Mouse (Mus musculus) neural tube, embryonic 12.5 days (tissue): ENCODE results near the gene Tox2. TPM values are rescaled to one million over a fixed set of nuclear protein-coding genes. Genes with fewer than 3 reads are reported as not detected.

Experiments used
- ATAC-seq: fragments of 200-750 bp; cut with Nextera tagmentation; 2 replicates; pipeline ENCODE4 v1.8.0; 2017; ENCODE audit warnings: low read depth, mild to moderate bottlenecking, moderate TSS enrichment, moderate library complexity; ENCODE audit not compliant: low FRiP score
- H3K27ac ChIP-seq: fragments of 300-500 bp; sonication (generic); 2 replicates; pipeline ENCODE4 v1.5.1; 2016
- H3K27me3 ChIP-seq: fragments of 300-500 bp; sonication (generic); replicated peaks from 2 replicates; pipeline ENCODE4 v1.6.1; 2016; ENCODE audit warnings: mild to moderate bottlenecking
- H3K36me3 ChIP-seq: fragments of 300-500 bp; sonication (generic); 2 replicates; pipeline ENCODE4 v1.6.1; 2016; ENCODE audit warnings: mild to moderate bottlenecking
- H3K4me1 ChIP-seq: fragments of 300-500 bp; sonication (generic); 2 replicates; pipeline ENCODE4 v1.6.1; 2016
- H3K4me2 ChIP-seq: fragments of 300-500 bp; sonication (generic); replicated peaks from 2 replicates; pipeline ENCODE4 v1.6.1; 2016; ENCODE audit warnings: mild to moderate bottlenecking
- H3K4me3 ChIP-seq: fragments of 300-500 bp; sonication (generic); 2 replicates; pipeline ENCODE4 v1.5.1; 2016
- H3K9ac ChIP-seq: fragments of 300-500 bp; sonication (generic); 2 replicates; pipeline ENCODE4 v1.6.1; 2016; ENCODE audit warnings: mild to moderate bottlenecking
- H3K9me3 ChIP-seq: fragments of 300-500 bp; sonication (generic); 2 replicates; pipeline ENCODE4 v1.6.1; 2016; ENCODE audit warnings: mild to moderate bottlenecking
- WGBS: fragments of 180-500 bp; shearing (Covaris S2); methylation state at CpG from one replicate; pipeline ENCODE4 v1.1.7; 2016; 5-methylcytosine and 5-hydroxymethylcytosine counted together
- polyA plus RNA-seq: library from polyadenylated mRNA; unstranded; fragments of >200 nt; fragmentation: Nextera tagmentation; extraction: Ambion mirVana; gene quantifications from 2 replicates; pipeline ENCODE4 v1.2.1, GENCODE M21; 2016

The Tox2 gene
- polyA plus RNA-seq, 1 experiment from 2014 or later: 18.8 TPM

DNA sequence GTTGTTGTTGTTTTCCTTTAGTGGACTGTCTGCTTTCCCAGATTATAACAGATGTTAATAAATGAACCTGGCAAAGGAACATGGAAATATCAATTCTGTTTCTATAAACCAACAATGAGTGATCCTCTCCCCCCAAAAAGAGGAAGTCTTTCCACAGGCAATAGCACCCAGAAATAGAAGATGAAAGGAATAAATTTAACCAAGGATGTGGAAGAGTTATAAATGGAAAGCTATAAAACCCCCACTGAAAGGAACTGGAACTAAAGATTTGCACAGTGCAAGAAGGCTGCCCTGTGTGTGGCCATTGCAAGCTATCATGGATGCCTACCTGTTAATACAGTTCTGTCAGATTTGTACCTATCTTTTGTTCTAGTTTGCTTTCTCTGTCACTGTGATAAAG lies 64.2 kb downstream of the Tox2 start:
- Histone ChIP-seq H3K9ac (no peak overlapping the region), H3K4me3 (no peak overlapping the region), H3K27me3 (no peaks in the 10 kb centered on the region), H3K27ac (no peak overlapping the region), H3K4me2 (no peak overlapping the region), H3K9me3 (no peaks in the 10 kb centered on the region), H3K4me1 (no peaks in the 10 kb centered on the region), H3K36me3 (no peaks in the 10 kb centered on the region)
- no peak for ATAC-seq

DNA sequence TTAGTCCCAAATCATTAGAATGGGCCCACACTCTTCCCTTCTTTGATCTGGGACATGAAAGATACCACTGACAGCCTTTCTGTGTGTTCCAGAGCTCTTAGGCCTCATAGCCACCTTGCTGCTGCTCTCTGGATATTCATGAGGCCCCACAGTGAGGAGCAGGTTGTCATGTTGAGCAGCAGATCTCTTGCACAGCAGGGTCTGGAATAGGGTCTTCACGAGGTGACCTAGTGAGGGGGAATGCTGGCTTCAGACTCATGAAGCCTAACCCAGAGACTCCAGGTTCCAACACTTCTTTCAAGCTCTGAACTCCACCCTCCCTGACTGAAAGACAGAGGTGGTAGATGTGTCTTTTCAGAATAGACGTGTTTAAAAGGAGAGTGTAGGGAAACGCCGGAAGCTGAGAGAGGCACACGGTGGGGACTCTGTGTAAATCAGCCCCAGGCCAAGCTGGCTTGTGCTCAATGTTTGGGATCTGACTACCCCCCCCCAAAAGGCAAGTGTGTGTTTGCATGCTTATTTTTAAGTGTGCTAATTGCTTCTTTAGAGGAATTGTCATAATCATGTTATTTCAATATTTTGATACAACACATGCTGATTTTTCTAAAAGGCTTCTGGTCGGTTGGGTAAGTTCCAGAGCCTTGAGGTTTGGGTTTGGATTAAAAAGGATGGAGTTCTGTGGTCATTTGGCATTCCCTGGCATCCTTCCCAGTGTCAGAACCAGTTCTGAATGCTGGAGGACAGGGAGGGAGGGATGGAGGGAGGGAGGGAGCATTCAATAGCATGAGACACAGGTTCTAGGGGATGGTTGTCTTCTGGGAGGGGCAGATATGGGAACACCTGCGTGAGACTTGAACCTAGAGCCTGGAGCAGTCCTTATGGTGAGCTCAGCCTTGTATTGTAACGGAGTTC lies 68.9 kb downstream of the Tox2 start:
- Histone ChIP-seq H3K4me2 (no peak overlapping the region), H3K27ac (no peak overlapping the region), H3K9me3 (no peaks in the 10 kb centered on the region), H3K4me1 (no peaks in the 10 kb centered on the region), H3K9ac (no peak overlapping the region), H3K4me3 (no peak overlapping the region), H3K27me3 (0 out of 2 replicates have a peak, but pooled peaks cover 3% of the 10 kb centered on the region), H3K36me3 (no peaks in the 10 kb centered on the region)
- no peak for ATAC-seq
- WGBS: 74% methylated on average over 8 of the region's 8 CpGs

DNA sequence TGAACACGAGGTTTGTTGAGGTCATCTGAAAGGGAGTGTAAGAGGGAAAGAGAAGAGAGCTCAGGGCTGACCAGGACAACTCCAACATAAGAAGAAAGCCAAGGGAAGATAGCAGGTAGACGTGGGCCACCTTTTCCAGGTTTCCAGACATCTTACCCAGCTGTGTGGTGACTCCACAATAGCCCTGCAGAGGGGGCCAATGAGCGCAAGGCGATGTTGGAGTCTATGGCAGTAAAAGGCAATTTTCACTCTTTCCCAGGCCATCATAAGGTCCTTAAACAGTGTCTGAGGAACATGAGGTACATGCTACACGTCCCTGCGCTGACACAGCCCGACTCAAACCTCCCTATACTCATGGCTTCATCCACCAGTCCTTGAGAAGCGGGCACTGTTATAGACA lies 70.9 kb downstream of the Tox2 start:
- Histone ChIP-seq H3K4me3 (no peak overlapping the region), H3K36me3 (no peaks in the 10 kb centered on the region), H3K9me3 (no peaks in the 10 kb centered on the region), H3K4me2 (no peak overlapping the region), H3K27ac (no peak overlapping the region), H3K9ac (no peak overlapping the region), H3K27me3 (peaks cover 3% of the 10 kb centered on the region; the same call in 1 of the 2 replicates), H3K4me1 (peaks cover 6% of the 10 kb centered on the region; the same call in 1 of the 2 replicates)
- ATAC-seq: no peak
- 80% methylated on average over 8 of the region's 8 CpGs for WGBS

DNA sequence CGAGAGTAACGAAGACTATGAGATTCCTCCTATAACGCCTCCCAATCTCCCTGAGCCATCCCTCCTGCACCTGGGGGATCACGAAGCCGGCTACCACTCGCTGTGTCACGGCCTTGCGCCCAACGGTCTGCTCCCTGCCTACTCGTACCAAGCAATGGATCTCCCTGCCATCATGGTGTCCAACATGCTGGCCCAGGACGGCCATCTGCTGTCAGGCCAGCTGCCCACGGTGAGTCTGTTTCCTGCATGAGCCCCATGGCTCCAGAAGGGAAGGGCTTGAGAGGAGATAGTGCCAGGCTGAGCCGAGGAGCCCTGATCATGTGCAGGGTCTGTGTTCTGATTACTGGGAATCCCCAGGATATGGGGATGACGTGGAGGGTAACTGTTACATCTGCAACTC lies 73.1 kb downstream of the Tox2 start:
- ATAC-seq: no peak
- no peak overlapping the region for H3K9ac ChIP-seq
- H3K27me3 ChIP-seq: peaks cover 6% of the 10 kb centered on the region; the same call in 1 of the 2 replicates
- no peak overlapping the region for H3K4me2 ChIP-seq
- peaks cover 7% of the 10 kb centered on the region; the same call in 1 of the 2 replicates for H3K4me1 ChIP-seq
- H3K4me3 ChIP-seq: no peak overlapping the region
- no peaks in the 10 kb centered on the region for H3K36me3 ChIP-seq
- no peak overlapping the region for H3K27ac ChIP-seq
- no peaks in the 10 kb centered on the region for H3K9me3 ChIP-seq
- 91% methylated on average over 14 of the region's 14 CpGs for WGBS

DNA sequence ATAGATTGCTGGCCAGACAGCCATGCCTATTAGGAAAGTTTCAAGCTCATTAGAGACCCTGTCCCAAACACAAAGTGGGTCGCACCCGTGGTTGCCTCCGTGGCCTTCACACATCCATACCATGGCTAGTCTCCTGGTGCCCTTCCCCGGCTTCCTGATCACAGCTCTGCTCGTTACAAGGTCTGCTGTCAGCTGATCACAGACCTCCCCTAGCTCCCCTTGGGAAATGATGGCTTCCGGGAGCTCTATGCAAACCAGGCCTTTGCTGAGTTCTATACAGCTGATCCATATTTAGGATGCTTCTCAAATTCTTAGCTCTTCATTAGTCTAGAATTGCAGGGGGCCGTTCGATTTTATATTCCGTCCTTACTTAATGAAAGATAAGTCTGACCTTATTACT lies 75.1 kb downstream of the Tox2 start:
- no peak overlapping the region for H3K9ac ChIP-seq
- WGBS: 46% methylated on average over 9 of the region's 9 CpGs
- no peak for ATAC-seq

DNA sequence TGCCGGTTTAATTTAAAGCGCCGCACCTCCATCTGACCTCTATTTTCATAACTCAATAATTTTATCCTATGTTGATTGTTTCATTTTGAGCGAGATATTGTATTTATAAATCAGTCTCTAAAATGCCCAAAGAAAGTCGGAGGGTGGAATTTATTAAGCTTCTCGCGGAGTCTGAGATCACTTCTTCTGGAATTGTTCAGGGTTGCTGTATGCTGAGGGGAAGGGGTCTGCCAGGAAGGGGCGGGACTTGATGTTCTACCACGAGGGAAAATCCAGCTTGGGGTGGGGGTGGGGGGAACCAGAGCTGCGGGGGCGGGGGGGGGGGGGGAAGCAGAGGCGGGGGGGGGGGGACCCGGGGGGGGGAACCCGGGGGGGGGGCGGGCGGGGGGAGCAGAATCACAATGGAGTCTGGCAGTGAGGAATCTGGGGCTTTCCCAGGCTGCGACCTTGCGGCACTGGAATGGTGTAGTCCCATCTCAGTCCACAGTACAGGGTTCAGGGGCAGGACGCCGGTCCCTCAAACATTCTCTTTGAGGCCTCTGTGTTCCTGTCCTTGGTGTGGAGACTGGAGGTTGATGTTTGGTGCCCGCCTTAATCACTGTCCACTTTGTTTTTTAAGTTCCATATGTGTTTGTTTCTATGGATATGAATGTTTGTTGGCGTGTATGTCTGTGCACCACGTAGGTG lies 77.9 kb downstream of the Tox2 start:
- H3K4me2 ChIP-seq: no peak overlapping the region
- H3K27ac ChIP-seq: no peak overlapping the region
- H3K4me3 ChIP-seq: no peak overlapping the region
- no peaks in the 10 kb centered on the region for H3K9me3 ChIP-seq
- ATAC-seq: no peak
- peaks cover 9% of the 10 kb centered on the region for H3K27me3 ChIP-seq
- WGBS: 72% methylated on average over 17 of the region's 23 CpGs
- H3K9ac ChIP-seq: no peak overlapping the region
- H3K4me1 ChIP-seq: peaks cover 7% of the 10 kb centered on the region; the same call in 1 of the 2 replicates
- H3K36me3 ChIP-seq: no peaks in the 10 kb centered on the region

More for the DNA sequence above, 75.1 kb downstream of the Tox2 start:
- Histone ChIP-seq H3K9me3 (no peaks in the 10 kb centered on the region), H3K4me2 (no peak overlapping the region), H3K4me3 (no peak overlapping the region), H3K27me3 (peaks cover 6% of the 10 kb centered on the region; the same call in 1 of the 2 replicates), H3K4me1 (peaks cover 7% of the 10 kb centered on the region; the same call in 1 of the 2 replicates), H3K36me3 (no peaks in the 10 kb centered on the region), H3K27ac (no peak overlapping the region)

DNA sequence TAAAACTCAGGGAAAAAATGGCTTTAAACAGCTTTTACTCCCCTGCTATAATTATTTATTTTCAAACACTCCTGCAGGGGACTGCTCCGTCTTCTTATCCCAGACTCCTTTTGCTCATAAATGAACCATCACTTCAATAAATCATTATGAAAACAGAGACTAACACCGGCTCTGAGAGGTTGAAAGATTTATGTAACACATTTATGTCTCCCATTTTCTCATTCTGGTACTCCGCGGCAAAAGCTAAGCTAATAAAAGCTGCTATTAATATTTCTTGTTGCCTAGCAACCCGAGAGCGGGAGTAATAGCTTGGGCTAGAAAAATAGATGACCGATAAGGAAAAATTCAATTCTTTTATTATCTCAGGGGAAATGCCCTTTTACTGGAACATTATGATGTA lies 81.9 kb downstream of the Tox2 start:
- H3K4me1 ChIP-seq: peaks cover 16% of the 10 kb centered on the region
- no peaks in the 10 kb centered on the region for H3K9me3 ChIP-seq
- H3K27ac ChIP-seq: no peak overlapping the region
- WGBS: 30% methylated on average over 7 of the region's 7 CpGs
- H3K4me3 ChIP-seq: no peak overlapping the region
- H3K27me3 ChIP-seq: peaks cover 23% of the 10 kb centered on the region
- H3K4me2 ChIP-seq: peak overlapping the region; percentile 20; the same call in 1 of the 2 replicates
- H3K36me3 ChIP-seq: no peaks in the 10 kb centered on the region
- ATAC-seq: peak; percentile 48; the same call in 1 of the 2 replicates
- no peak overlapping the region for H3K9ac ChIP-seq

DNA sequence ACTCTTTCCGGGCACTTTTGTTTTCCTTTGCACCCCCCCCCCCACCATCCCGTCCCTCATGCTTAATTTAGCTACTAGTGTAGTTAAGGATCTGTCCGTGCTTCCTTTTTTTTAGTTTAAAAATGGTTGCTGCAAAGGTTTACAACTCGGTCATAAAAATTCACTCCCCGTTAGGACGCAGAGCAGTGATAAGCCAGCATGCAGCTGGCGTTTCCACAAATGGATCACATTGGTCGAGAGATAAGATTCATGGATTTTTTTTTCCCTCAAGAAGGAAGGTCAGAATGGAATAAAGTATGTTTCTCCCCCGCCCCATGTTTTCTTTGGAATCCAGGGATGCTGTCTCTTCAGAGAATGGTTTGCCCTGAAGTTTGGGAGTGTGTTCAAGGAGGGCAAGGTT lies 82.4 kb downstream of the Tox2 start:
- Histone ChIP-seq H3K4me1 (peaks cover 21% of the 10 kb centered on the region), H3K9me3 (no peaks in the 10 kb centered on the region), H3K27ac (no peak overlapping the region), H3K4me2 (0 out of 2 replicates have a peak overlapping the region, but pooled peaks have one; percentile 14), H3K27me3 (peaks cover 27% of the 10 kb centered on the region), H3K4me3 (no peak overlapping the region), H3K36me3 (no peaks in the 10 kb centered on the region), H3K9ac (no peak overlapping the region)
- ATAC-seq: no peak
- 31% methylated on average over 9 of the region's 9 CpGs for WGBS

DNA sequence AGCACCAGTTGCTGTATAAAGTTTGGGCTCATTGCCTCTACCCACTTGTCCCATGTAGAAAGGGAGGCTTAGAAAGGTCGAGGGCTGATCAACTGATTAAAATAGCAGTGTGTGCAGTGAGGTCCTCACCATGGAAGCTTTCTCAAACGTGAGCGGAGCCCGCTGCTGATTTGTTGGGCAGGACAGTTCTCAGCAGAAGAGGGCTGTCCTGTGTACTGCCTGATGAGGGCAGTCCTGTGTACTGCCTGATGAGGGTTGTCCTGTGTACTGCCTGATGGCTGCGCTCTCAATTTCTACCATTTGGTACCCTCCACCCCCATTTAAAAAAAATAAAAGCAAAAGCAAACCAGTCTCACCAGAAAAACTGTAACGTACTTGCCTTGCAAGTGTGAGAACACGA lies 82.8 kb downstream of the Tox2 start:
- Histone ChIP-seq H3K27me3 (peaks cover 32% of the 10 kb centered on the region), H3K4me2 (0 out of 2 replicates have a peak overlapping the region, but pooled peaks have one; percentile 14), H3K9ac (no peak overlapping the region), H3K4me3 (no peak overlapping the region), H3K27ac (no peak overlapping the region), H3K9me3 (no peaks in the 10 kb centered on the region), H3K36me3 (no peaks in the 10 kb centered on the region), H3K4me1 (peaks cover 22% of the 10 kb centered on the region)
- WGBS: 57% methylated on average over 7 of the region's 7 CpGs
- ATAC-seq: no peak

DNA sequence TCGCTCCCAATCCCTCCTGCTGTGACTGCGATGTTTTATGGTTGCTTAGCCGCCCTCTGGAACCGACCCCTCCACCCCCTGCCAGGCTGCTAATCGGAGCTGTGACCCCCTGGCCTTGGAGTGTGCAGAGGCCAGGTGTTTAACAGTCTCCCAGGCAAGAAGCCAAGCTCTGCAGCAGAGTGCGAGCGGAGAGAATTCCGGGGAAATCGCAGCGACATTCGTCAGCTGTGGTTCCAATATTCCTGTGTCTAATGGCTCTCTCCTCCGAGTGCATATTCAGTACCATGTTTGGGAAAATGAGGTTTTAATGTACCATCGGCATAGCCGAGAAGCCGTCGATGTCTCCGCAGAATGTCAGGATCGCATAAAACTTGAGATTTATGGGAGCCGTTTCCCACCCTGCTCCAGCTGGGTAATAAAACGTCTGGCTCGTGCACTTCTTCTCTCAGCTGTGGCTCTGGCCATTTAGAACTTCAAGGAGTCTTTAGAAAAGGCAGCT lies 86.0 kb downstream of the Tox2 start:
- Histone ChIP-seq H3K4me1 (peaks cover 22% of the 10 kb centered on the region), H3K4me3 (0 out of 2 replicates have a peak overlapping the region, but pooled peaks have one; percentile 9), H3K9me3 (no peaks in the 10 kb centered on the region), H3K36me3 (no peaks in the 10 kb centered on the region), H3K27me3 (peaks cover 55% of the 10 kb centered on the region), H3K27ac (peak overlapping the region; percentile 32), H3K9ac (no peak overlapping the region), H3K4me2 (peak overlapping the region; percentile 49)
- under 1% methylated on average over 21 of the region's 21 CpGs for WGBS
- ATAC-seq: peak; percentile 68

DNA sequence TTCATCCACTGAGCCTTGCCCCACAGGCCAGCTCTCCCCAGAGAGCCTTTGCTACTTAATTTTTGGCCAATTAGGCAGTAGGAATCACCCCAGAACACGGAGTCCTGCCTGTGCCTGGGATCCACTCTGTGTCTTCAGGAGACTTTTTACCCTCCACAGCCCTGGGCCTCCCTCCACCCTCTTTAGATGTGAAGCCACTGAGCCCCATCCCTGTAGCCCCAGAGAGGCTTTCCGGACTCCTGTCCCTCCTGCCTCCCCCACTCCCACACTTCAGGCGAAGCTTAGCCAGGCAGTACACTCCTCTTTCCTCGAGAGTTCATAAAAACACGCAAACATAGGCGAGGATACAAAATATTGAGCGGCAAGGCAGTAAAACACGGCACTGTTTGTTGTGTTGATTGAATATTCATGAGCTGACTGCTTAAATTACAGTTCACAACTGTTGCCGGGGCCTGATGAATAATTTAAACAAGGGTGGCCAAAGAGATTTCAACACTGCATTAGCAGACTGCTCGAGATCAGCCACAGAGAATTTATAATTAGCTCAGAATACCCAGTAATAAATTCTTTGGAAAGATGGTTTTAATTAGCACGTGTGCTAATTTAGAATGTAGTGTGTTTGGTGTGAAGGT lies 94.2 kb downstream of the Tox2 start:
- Histone ChIP-seq H3K36me3 (no peaks in the 10 kb centered on the region), H3K9me3 (no peaks in the 10 kb centered on the region), H3K4me3 (no peak overlapping the region), H3K4me2 (peak overlapping the region; percentile 48), H3K27me3 (peaks cover 48% of the 10 kb centered on the region), H3K9ac (no peak overlapping the region), H3K27ac (no peak overlapping the region), H3K4me1 (peaks cover 45% of the 10 kb centered on the region)
- ATAC-seq: peak; percentile 56
- WGBS: 21% methylated on average over 11 of the region's 11 CpGs
